In the genomic region with DNA sequence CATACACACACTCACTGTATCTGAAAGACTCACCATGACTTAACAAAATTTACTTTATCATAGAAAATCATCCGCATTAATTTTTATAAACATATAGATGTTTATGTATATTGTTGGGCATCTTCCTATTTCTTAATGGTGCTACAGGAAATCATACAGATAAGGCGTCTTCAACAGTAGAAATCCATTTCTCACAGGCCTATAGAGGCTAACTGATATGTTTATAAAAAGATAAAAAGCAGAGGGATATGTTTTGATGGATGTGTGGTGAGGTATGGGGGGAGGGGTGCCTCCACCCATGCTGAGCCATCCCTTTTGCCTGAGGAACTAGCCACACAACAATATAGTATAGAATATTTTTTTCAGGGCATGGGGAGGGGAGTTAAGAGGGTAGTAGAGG, we compare ENCODE assay signal across 18 mouse cellular contexts. TPM values are rescaled to one million over a fixed set of nuclear protein-coding genes. Genes with fewer than 3 reads are reported as not detected.
A peak's percentile ranks its signal among the peaks of the same experiment; 100 is the strongest.
DNase-seq lines count a peak whose midpoint lies in the region; ATAC-seq and TF ChIP-seq lines count a peak whose summit lies in the region.
"Had no signal": no experiment of that assay in that cellular context is flagged by ENCODE, and none has a peak within 500 bp of the region (broad histone marks: within the 10 kb centered on the region; RNA-seq: fewer than 3 reads in every experiment).

No protein-coding gene starts in this region.

- TF ChIP-seq EP300 in MEL (IDR thresholded peaks at IDR 0.05; ENCODE audit: low read depth in 1 of 2, low read length in 2 of 2), result peak; percentile 86 to 88

- peaks cover 12 to 15% of the 10 kb centered on the region in 2 experiments for H3K4me1 ChIP-seq in MEL (ENCODE audit: control insufficient read depth in 1 of 2, insufficient read depth in 2 of 2, low read length in 2 of 2)
- peaks cover 5% of the 10 kb centered on the region; the same call in 1 of the 2 replicates for H3K4me1 ChIP-seq in liver, embryonic 11.5 days (replicated peaks; ENCODE audit: control insufficient read depth, insufficient read depth, low read length)
- peaks cover 12% of the 10 kb centered on the region for H3K4me1 ChIP-seq in liver, embryonic 15.5 days (replicated peaks)
- H3K4me1 ChIP-seq: embryonic facial prominence, embryonic 13.5 days; forebrain, embryonic 13.5 days; heart, embryonic 12.5 days; hindbrain, embryonic 10.5 days had no signal

- no peak overlapping the region; the same call in 1 of the 2 replicates for H3K9ac ChIP-seq in MEL (ENCODE audit: control insufficient read depth, low read depth, low read length, poor library complexity, severe bottlenecking)
- H3K9ac ChIP-seq in liver, embryonic 11.5 days (ENCODE audit: low read depth, low read length), result no peak overlapping the region
- no peak overlapping the region for H3K9ac ChIP-seq in liver, embryonic 15.5 days
- H3K9ac ChIP-seq: embryonic facial prominence, embryonic 13.5 days; forebrain, embryonic 13.5 days; heart, embryonic 12.5 days; hindbrain, embryonic 14.5 days had no signal

- no peaks in the 10 kb centered on the region for H3K9me3 ChIP-seq in MEL (replicated peaks; ENCODE audit: insufficient read depth, low read length)
- H3K9me3 ChIP-seq in liver, embryonic 11.5 days (ENCODE audit: control insufficient read depth, low read length), result no peaks in the 10 kb centered on the region
- no peaks in the 10 kb centered on the region for H3K9me3 ChIP-seq in liver, embryonic 15.5 days (replicated peaks)
- H3K9me3 ChIP-seq: embryonic facial prominence, embryonic 13.5 days; forebrain, embryonic 13.5 days; hindbrain, embryonic 10.5 days had no signal

- no peak overlapping the region for H3K4me2 ChIP-seq in liver, embryonic 11.5 days
- H3K4me2 ChIP-seq in liver, embryonic 15.5 days, result no peak overlapping the region
- H3K4me2 ChIP-seq: embryonic facial prominence, embryonic 13.5 days; forebrain, embryonic 13.5 days; heart, embryonic 12.5 days; hindbrain, embryonic 14.5 days had no signal

- peak; percentile 79 for DNase-seq in MEL (ENCODE audit: low read depth, low spot score)
- no peak for DNase-seq in liver, embryonic 11.5 days (ENCODE audit: low spot score)
- DNase-seq in urinary bladder, postnatal 36 days (ENCODE audit: low spot score in 2 of 2), result no peak
- no peak for DNase-seq in retina, postnatal 1 day
- no peak for DNase-seq in left cerebral cortex, postnatal 14 days (ENCODE audit: low spot score in 2 of 2)
- DNase-seq: adrenal gland, postnatal 10 days; cerebellum, adult 11-12 months; cerebellum, adult 9-10 months; cerebellum, postnatal 25 days; gastrocnemius, postnatal 25 days had no signal

- no peak for TF ChIP-seq POLR2A in MEL (IDR thresholded peaks at IDR 0.05; ENCODE audit: control insufficient read depth in 1 of 2, insufficient read depth in 1 of 2, low read depth in 1 of 2, low read length in 2 of 2, poor library complexity in 1 of 2)

- peak; percentile 67 for ATAC-seq in liver, embryonic 11.5 days (replicated peaks; ENCODE audit: low FRiP score)
- peak; percentile 71 for ATAC-seq in liver, embryonic 15.5 days (ENCODE audit: insufficient read depth)
- peak; percentile 74 for ATAC-seq in megakaryocyte-erythroid progenitor cell, adult 5-6 weeks (replicated peaks; ENCODE audit: low FRiP score, low TSS enrichment, poor library complexity, severe bottlenecking)
- ATAC-seq: forebrain, embryonic 13.5 days had no signal

- no peaks in the 10 kb centered on the region for H3K79me2 ChIP-seq in MEL (ENCODE audit: control insufficient read depth, insufficient read depth, low read length, poor library complexity)

- WGBS in liver, embryonic 11.5 days, result 64% methylated on average over 2 of the region's 2 CpGs
- 39% methylated on average over 2 of the region's 2 CpGs for WGBS in liver, embryonic 15.5 days (ENCODE audit: insufficient replicate concordance)

- peak overlapping the region; percentile 86 for H3K27ac ChIP-seq in MEL (ENCODE audit: control insufficient read depth, low read depth, low read length)
- no peak overlapping the region for H3K27ac ChIP-seq in liver, embryonic 11.5 days (ENCODE audit: low read depth, low read length)
- H3K27ac ChIP-seq in liver, embryonic 15.5 days (replicated peaks), result no peak overlapping the region
- H3K27ac ChIP-seq: embryonic facial prominence, embryonic 13.5 days; forebrain, embryonic 13.5 days; hindbrain, embryonic 10.5 days; hindbrain, embryonic 14.5 days had no signal

- H3K36me3 ChIP-seq in MEL (ENCODE audit: control insufficient read depth in 1 of 2, insufficient read depth in 2 of 2, low read length in 2 of 2), result peaks cover 0 to 12% of the 10 kb centered on the region in 2 experiments; a peak in 2 of 4 replicates
- no peaks in the 10 kb centered on the region for H3K36me3 ChIP-seq in liver, embryonic 11.5 days (ENCODE audit: control insufficient read depth, insufficient read depth, low read length)
- H3K36me3 ChIP-seq in liver, embryonic 15.5 days (replicated peaks), result no peaks in the 10 kb centered on the region
- H3K36me3 ChIP-seq: embryonic facial prominence, embryonic 13.5 days; heart, embryonic 12.5 days; hindbrain, embryonic 10.5 days had no signal

- TF ChIP-seq RAD21 in MEL (IDR thresholded peaks at IDR 0.05; ENCODE audit: low read depth, low read length), result no peak

- intact Hi-C loops in left cerebral cortex, postnatal 14 days (cut with DNase I), result no loop called here

- TF ChIP-seq CTCF in MEL (IDR thresholded peaks at IDR 0.05 in 2 of 3, conservative IDR thresholded peaks at IDR 0.05 in 1 of 3; ENCODE audit: control insufficient read depth in 1 of 3, insufficient read depth in 1 of 3, low read depth in 2 of 3, low read length in 3 of 3, poor library complexity in 1 of 3, severe bottlenecking in 1 of 3), result no peak

- no peaks in the 10 kb centered on the region for H3K27me3 ChIP-seq in MEL (ENCODE audit: control insufficient read depth in 1 of 2, insufficient read depth in 2 of 2, low read length in 2 of 2)
- no peaks in the 10 kb centered on the region for H3K27me3 ChIP-seq in liver, embryonic 11.5 days (replicated peaks; ENCODE audit: control insufficient read depth, insufficient read depth, low read length)
- no peaks in the 10 kb centered on the region for H3K27me3 ChIP-seq in liver, embryonic 15.5 days
- H3K27me3 ChIP-seq: CH12.LX; embryonic facial prominence, embryonic 13.5 days; forebrain, embryonic 13.5 days; heart, embryonic 12.5 days had no signal

- no peak overlapping the region for H3K4me3 ChIP-seq in MEL (ENCODE audit: control insufficient read depth in 1 of 2, insufficient read depth in 1 of 2, low read depth in 2 of 2, low read length in 2 of 2)
- H3K4me3 ChIP-seq in liver, embryonic 11.5 days (ENCODE audit: low read depth, low read length), result no peak overlapping the region
- H3K4me3 ChIP-seq in liver, embryonic 15.5 days (replicated peaks), result no peak overlapping the region
- H3K4me3 ChIP-seq: embryonic facial prominence, embryonic 13.5 days; forebrain, embryonic 13.5 days; heart, embryonic 12.5 days; hindbrain, embryonic 10.5 days had no signal

TF ChIP-seq in MEL, 35 proteins besides CTCF, POLR2A, EP300 and RAD21:
- TF ChIP-seq BHLHE40 (IDR thresholded peaks at IDR 0.05; ENCODE audit: borderline replicate concordance, low read depth, low read length) (0 out of 2 replicates have a peak, but pooled peaks have one; percentile 7), SIN3A (IDR thresholded peaks at IDR 0.05; ENCODE audit: low read length) (peak; percentile 58), GATA1 (IDR thresholded peaks at IDR 0.05; ENCODE audit: low read depth, low read length) (peak; percentile 88), ELF1 (IDR thresholded peaks at IDR 0.05; ENCODE audit: low read depth, low read length) (no peak; the same call in 1 of the 2 replicates), HCFC1 (IDR thresholded peaks at IDR 0.05; ENCODE audit: low read depth, low read length) (0 out of 2 replicates have a peak, but pooled peaks have one; percentile 29), RCOR1 (IDR thresholded peaks at IDR 0.05; ENCODE audit: low read depth, low read length) (peak; percentile 55), MYB (IDR thresholded peaks at IDR 0.05; ENCODE audit: low read depth, low read length) (peak; percentile 68; the same call in 1 of the 2 replicates), MXI1 (IDR thresholded peaks at IDR 0.05; ENCODE audit: low read depth, low read length) (0 out of 2 replicates have a peak, but pooled peaks have one; percentile 19), MAFK (IDR thresholded peaks at IDR 0.05; ENCODE audit: borderline replicate concordance, low read depth, low read length) (peak; percentile 61; the same call in 1 of the 2 replicates), ZMIZ1 (IDR thresholded peaks at IDR 0.05; ENCODE audit: low read depth, low read length) (no peak), JUND (IDR thresholded peaks at IDR 0.05; ENCODE audit: low read depth, low read length) (no peak), TCF12 (IDR thresholded peaks at IDR 0.05; ENCODE audit: low read depth, low read length) (peak; percentile 84), TAL1 (IDR thresholded peaks at IDR 0.05; ENCODE audit: low read length) (peak; percentile 22; the same call in 1 of the 2 replicates), ZNF384 (IDR thresholded peaks at IDR 0.05; ENCODE audit: low read depth, low read length) (peak; percentile 68), USF1 (IDR thresholded peaks at IDR 0.05; ENCODE audit: low read depth, low read length) (no peak), ETS1 (IDR thresholded peaks at IDR 0.05; ENCODE audit: low read depth, low read length) (peak; percentile 79), GABPA (IDR thresholded peaks at IDR 0.05; ENCODE audit: low read depth, low read length) (peak; percentile 87)

RNA-seq across cellular contexts. Expression of a gene that starts 15.2 kb away (rescaled TPM):
- 11.1 and 11.4 TPM in 2 replicates for total RNA-seq in MEL (2012; rRNA removed)
- 10 to 100 TPM in 1 of 2 experiments, not detected in 1; 19.2 TPM for polyA plus RNA-seq in MEL (2012; ENCODE audit: insufficient read depth in 1 of 2, insufficient read length in 2 of 2, low read depth in 1 of 2, low replicate concordance in 2 of 2, missing spikeins in 1 of 2)
- 14.1 and 15.1 TPM in 2 replicates for polyA plus RNA-seq in liver, embryonic 11.5 days (2014; fragmentation: Nextera tagmentation; extraction: Ambion mirVana)
- polyA plus RNA-seq in liver, embryonic 15.5 days (2015; fragmentation: Nextera tagmentation; extraction: Ambion mirVana), result 3.0 and 3.3 TPM in 2 replicates
- 50.1 TPM in 2 replicates for total RNA-seq in megakaryocyte-erythroid progenitor cell, adult 5-6 weeks (2014; fragmentation: Nextera tagmentation)
- 22.5 and 35.4 TPM in 2 replicates for total RNA-seq in megakaryocyte-erythroid progenitor cell, adult 5-6 weeks (2017)
- total RNA-seq in left cerebral cortex, postnatal 14 days (2021), result 10 to 100 TPM; 32.2 to 32.9 TPM
